In genomic region chr1:75521321-75522031, GRCm38 (mm10) we compare ENCODE assay signal across 8 mouse cellular contexts. TPM values are rescaled to one million over a fixed set of nuclear protein-coding genes. Genes with fewer than 3 reads are reported as not detected.
A peak's percentile ranks its signal among the peaks of the same experiment; 100 is the strongest.
DNase-seq lines count a peak whose midpoint lies in the region; ATAC-seq lines count a peak whose summit lies in the region.

TSS of gene Stk11ip (plus strand) at chr1:75521529.

- peak within 1 kb of the TSS; percentile 71 for H3K4me2 ChIP-seq in hindbrain, embryonic 12.5 days (replicated peaks)

- peaks cover 9% of the 10 kb centered on the region for H3K4me1 ChIP-seq in hindbrain, embryonic 12.5 days

- under 1% methylated on average over 46 of the region's 46 CpGs for WGBS in hindbrain, embryonic 12.5 days

- H3K9me3 ChIP-seq in hindbrain, embryonic 12.5 days (replicated peaks): no peaks in the 10 kb centered on the region

- H3K36me3 ChIP-seq in hindbrain, embryonic 12.5 days: peaks cover 4% of the 10 kb centered on the region

- H3K27ac ChIP-seq in hindbrain, embryonic 12.5 days: peak within 1 kb of the TSS; percentile 86

- H3K9ac ChIP-seq in hindbrain, embryonic 12.5 days: peak within 1 kb of the TSS; percentile 54

- DNase-seq in NIH3T3 (ENCODE audit: low read depth): peak; percentile 99
- DNase-seq in cerebellum, postnatal 10 days: peak; percentile 93 to 94
- DNase-seq in frontal cortex, postnatal 10 days (ENCODE audit: low spot score in 2 of 2): peak; percentile 85 to 89
- peak; percentile 91 to 92 for DNase-seq in layer of hippocampus, postnatal 14 days (ENCODE audit: low spot score in 2 of 2)
- peak; percentile 92 for DNase-seq in lung, postnatal 14 days
- peak; percentile 91 for DNase-seq in retina, adult 2 months (ENCODE audit: low read depth, low spot score)
- peak; percentile 89 to 90 for DNase-seq in thymus, postnatal 36 days

- H3K27me3 ChIP-seq in hindbrain, embryonic 12.5 days: no peaks in the 10 kb centered on the region

- peak; percentile 97 for ATAC-seq in hindbrain, embryonic 12.5 days (ENCODE audit: low FRiP score)

- peak within 1 kb of the TSS; percentile 66 for H3K4me3 ChIP-seq in hindbrain, embryonic 12.5 days

RNA-seq across cellular contexts. Expression of gene Stk11ip, which starts in this region (rescaled TPM):
- 25.7 and 29.3 TPM in 2 replicates for polyA plus RNA-seq in hindbrain, embryonic 12.5 days (2016; fragmentation: Nextera tagmentation; extraction: Ambion mirVana)
- total RNA-seq in layer of hippocampus, postnatal 14 days (2021): 10 to 100 TPM; 23.6 to 30.8 TPM

Comparison
In these comparisons a context has a peak if more than half of its experiments do, and no peak if none do; other contexts are left out.
1. Peak in every context shown above with its lines: DNase-seq, ATAC-seq, H3K4me3 ChIP-seq and H3K27ac ChIP-seq.